Mouse (Mus musculus): ENCODE measurements at regions not wholly inside any gene's neighbourhood (a gene's known extent, or its start where the extent isn't known, plus 50 kb on each side); places are given as distances from the start of the nearest gene placed in this dataset.

DNA sequence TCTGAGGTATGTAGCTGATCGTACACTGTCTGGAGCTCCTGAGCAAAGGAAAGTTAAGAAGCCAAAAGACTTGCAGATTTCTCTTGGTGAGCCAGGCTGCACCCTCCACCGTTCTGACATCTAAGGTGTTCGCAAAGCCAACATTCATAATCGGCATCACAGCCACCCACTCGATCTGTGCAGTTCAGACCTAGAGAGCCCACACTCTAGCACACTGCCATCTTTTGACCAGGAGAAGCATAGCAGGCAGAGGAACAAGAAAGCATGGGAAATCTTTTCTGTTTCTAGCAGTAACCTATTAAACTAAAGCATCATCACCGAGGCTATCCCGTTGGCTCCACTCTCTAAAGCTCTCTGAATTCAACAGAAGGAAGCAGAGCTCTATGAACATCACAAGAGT, 59.2 kb downstream of the Areg start:
- DNase-seq (ENCODE audit: extremely low spot score in 1 of 2, low spot score in 1 of 2), result peak; percentile 11 to 14

DNA sequence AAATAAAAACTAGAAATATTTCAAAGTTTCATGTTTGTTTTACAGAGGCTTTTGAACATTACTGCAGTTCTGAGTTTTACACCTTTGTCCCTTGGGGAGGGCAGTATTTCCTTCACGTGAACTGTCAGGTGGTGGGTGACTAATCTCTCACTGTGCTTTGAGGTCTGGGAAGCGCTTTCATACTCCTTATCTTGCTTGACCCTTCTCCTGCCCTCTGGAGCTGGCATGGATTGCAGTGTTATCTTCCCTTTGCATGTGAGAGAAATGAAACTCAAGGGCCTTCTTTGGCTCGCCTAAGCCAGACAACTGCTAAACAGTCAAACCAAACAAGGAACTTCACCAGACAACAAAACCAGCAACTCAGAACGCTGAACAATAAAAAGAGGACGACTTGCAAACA, 61.0 kb downstream of the Areg start:
- DNase-seq (ENCODE audit: extremely low spot score in 1 of 2, low spot score in 1 of 2), result no peak

GRCm38 (mm10) chr5:91204225-91205005, 65.0 kb downstream of the Areg start:
- no peak for DNase-seq (ENCODE audit: extremely low spot score in 1 of 2, low spot score in 1 of 2)

DNA sequence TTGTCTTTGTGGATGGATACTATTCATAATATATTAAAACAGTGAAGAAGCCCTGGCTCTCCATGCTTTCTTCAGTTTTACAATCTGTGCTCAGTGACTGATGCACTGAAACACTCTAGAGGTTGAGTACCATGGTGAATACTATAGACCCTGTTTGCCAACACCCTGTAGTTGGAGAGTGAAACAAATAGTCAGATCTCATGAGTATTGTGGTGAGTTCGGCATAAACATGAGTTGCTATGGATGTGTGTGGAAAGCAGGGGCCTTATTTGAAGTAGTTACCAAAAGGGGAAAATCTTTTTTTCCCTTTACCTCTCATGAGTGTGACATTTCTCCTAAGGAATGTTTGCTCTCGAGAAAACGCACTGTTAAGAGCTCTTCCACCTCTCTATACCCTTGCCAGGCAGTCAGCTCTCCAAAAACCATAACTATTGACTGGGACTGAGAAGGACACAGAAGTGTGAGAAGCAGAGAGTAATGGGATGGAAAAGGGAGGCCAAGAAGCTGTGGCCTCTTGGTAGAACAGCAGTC, 66.0 kb downstream of the Areg start:
- DNase-seq (ENCODE audit: extremely low spot score in 1 of 2, low spot score in 1 of 2), result no peak

DNA sequence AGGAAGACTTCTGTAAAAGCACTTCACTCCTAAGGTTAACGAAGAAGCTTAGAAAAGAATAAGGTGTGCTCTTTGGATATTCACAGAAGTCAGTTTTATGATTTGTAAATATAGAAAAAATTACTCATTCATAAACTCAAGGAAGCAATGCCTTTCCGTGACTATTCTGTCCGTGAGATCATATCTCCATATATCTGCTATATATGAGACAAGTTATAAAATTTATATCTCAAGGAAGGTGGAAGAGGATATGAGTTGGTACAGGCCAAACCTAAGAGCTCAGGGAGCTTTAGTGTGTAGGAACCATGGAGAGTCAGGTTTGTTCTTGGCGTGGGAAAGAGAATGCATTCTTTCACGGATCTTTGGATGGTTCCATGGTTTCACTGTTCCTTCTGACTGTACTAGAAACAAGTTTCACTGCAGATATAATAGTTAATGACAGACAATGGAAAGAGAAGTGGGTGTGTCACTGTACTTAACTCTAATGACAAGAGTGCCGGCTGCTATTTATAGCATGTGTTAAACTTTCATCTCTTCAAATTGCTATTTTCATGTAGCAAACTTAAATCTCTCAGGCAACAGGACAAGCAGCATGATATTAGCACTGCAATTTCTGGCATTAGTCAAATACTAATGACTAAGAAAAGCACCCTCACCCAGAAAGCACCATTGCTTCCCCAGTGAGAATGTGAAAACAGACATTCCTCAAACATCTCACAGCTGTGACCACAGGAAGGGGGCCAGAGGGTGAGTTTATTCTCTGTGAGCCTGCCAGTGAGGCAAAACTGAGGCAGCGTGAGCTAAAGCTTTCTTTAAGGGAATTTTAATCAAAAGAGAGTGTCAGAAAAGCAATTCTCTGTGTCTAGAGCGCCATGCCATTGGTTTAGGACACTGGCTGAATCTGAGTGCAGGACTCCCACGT, 67.4 kb downstream of the Areg start:
- DNase-seq (ENCODE audit: extremely low spot score in 1 of 2, low spot score in 1 of 2), result no peak

DNA sequence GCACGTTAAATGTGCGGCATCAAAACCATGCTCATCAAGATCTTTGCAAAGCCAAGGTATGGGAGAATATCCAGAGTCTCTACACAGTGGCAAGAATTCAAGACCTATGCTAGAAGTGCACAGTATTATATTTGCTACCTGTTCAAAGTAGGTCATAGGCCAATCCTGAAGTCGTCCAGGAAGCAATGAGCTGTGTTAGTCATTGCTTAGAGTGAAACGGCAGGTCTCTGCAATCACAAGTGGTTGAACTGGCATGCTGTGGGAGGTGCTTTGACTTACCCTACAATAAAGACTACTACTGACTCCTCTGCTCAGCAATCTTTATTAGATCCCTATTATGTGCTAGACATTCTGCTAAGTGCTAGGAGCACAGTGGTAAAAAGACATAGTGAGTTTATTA, 80.8 kb downstream of the Areg start:
- no peak for DNase-seq (ENCODE audit: extremely low spot score in 1 of 2, low spot score in 1 of 2)

DNA sequence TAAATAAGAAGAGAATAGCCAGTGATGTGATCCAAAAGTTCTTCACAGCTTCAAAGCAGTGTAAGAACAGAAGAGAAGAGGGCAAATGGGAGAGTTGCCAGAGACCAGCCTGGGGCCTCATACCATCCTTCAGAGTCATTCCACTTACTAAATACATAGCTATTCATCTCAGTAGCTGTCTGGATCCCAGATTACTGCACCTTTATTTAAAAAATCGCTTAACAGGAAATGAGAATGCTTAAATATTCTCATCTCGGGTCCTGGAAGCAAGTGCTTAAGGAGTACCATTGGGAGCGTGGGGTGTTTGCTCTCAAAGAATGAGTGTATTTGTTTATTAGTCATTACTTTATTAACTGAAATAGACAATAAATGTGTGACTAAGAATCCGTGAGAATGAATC, 102.3 kb downstream of the Areg start:
- no peak for DNase-seq (ENCODE audit: extremely low spot score in 1 of 2, low spot score in 1 of 2)

DNA sequence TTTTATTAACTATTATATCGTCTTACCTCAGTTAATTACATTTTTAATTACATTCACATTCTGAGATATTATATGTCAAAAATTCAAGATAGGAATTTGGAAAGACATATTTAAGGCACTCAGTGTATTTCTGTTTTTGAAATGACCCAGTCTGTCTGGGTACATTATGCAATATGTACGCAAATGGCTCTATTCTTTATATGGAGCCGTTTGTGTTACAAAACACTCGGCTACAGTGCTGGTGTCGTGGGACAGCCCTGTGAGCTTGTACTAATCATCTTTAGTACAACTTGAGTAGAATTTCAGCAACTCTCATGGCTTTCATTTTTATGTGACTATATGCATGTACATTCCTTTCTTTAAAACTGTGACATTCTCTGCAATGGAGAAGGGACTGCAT, 108.0 kb downstream of the Areg start:
- no peak for DNase-seq (ENCODE audit: extremely low spot score in 1 of 2, low spot score in 1 of 2)

DNA sequence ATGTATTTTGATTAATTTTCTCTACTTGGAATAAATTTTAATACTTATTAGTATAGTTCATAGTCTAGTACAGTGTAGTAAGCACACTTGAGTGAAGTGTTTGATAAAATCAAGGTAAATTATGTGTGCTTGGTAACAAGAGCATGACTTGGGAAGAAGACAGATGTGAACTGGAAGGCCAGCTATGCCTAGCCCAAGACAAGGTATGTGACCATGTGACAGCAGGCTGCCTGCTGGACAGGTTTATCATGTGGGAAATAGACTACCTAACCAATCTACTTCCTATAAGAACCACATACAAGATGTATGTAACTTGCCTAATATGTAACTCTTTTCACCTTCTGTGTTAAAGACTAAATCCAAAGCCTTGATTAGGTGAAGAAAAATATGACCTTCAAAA, 122.5 kb downstream of the Areg start:
- no peak for DNase-seq (ENCODE audit: extremely low spot score in 1 of 2, low spot score in 1 of 2)

DNA sequence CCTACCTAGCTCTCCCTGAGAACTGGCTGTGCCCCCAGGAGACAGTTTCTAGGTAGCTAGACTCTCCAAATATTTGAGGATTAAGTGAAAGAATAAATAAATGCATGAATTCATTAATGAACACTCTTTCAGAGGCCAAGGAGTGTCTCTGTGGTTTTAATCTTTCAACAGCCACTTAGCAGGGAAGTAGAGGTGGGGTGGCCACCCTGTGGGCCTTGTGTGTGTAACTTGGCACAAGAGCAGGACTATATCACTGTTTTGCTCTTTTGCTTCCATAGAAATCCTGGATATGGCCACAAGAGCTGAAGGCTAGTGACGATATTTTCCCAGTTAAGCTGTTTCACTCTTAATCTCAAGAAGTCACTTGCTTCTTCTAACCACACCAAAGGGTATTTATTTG, 123.1 kb downstream of the Areg start:
- no peak for DNase-seq (ENCODE audit: extremely low spot score in 1 of 2, low spot score in 1 of 2)

- no peak for DNase-seq (ENCODE audit: extremely low spot score in 1 of 2, low spot score in 1 of 2)
Measured at GRCm38 (mm10) chr5:91270747-91271146, 131.3 kb downstream of the Areg start.

DNA sequence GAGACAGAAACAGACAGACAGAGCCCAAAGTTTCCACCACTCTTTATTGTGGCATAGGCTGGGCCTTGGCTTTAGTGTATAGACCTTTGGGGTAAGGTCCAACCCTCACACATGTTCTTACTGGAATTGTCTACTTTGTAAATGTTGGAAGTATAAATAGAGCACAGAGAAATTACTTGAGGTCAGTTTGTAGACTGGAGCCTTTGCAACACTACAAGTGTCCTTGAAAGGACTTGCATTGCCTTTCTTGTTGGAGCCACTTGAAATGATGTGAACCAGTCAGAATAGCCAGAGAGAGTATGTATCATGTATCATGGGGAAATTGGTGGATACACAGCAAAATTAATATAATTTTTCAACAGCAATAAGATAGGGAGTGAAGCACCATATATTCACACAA, 131.4 kb downstream of the Btc start:
- DNase-seq (ENCODE audit: extremely low spot score in 1 of 2, low spot score in 1 of 2), result no peak

DNA sequence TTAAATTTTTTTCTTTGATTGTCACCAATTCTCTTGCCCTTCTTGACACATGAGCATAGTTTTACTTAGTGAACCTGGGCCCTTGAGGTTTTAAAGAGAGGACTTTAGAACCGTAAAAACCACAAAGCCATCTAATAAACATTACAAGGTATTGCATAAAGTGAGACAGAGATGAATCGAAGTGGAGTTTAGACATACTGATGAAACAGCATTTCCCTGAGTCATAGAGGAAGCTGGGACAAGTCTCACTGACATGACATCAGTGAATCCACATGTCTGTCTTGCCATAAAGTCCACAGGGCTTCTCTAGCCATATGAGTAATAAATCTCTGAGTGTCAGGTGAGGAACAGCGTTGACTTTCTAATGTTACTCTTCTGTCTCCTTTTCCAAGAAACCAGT, 128.4 kb downstream of the Btc start:
- DNase-seq (ENCODE audit: extremely low spot score in 1 of 2, low spot score in 1 of 2), result no peak

GRCm38 (mm10) chr5:91278466-91278865, 124.3 kb downstream of the Btc start:
- DNase-seq (ENCODE audit: extremely low spot score in 1 of 2, low spot score in 1 of 2), result no peak

GRCm38 (mm10) chr5:91279464-91279863, 123.3 kb downstream of the Btc start:
- no peak for DNase-seq (ENCODE audit: extremely low spot score in 1 of 2, low spot score in 1 of 2)

DNA sequence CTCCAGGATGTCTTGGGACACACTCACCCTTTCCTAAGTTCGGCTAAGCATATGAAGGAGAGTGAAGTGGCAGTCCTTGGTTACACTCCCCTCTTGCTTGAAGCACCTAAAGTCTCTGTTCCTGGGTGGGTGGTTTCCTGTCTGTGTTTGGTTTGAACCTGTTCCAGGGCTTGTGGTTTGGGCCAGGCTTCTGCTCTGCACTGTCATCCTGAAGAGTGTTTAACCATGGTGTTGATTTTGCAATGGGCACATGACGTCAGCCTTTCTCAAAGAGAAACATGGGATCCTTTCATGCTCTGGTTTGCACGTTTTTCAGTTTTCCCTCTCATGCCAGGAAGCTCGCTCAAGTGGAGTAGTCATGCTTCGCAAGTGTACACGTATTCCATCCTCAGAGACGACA, 119.8 kb downstream of the Btc start:
- DNase-seq (ENCODE audit: extremely low spot score in 1 of 2, low spot score in 1 of 2), result no peak

DNA sequence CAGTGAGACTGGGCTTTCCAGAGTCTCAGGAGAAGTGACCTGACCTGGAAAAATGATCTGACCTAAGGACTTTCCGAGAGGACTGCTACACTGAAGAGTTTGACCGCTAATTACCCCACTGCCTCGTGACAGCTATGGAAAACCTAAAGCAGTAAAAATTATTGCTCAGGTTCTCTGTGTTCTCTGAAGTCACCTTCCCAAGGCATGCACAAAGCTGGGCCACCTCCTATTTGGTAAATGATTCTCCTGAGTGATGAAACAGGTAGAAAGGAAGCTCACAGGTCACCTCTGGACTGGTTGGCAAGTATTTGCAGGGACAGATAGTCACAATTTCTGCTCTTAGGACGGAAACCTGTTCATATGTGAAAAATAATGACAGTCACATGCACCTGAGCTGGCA, 109.7 kb downstream of the Btc start:
- DNase-seq (ENCODE audit: extremely low spot score in 1 of 2, low spot score in 1 of 2), result no peak

DNA sequence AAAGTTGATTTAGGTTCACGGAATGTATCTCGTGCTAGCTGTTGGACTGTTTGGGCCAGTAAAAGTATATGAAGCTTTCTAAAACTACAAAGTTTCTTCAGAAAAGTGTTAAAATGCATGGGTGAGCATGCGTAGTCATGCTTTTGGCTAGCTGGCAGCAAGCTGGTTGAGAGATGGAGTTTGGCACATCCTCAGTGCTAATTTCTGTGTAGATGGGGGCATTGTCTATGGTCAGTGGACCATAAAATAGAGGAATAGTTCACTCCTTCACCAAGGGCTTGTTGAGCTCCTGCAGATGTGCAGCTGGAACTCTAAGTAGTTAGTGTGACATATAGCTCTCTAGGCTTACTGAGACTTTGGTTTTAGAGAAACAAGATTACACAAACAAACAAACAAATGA, 107.8 kb downstream of the Btc start:
- no peak for DNase-seq (ENCODE audit: extremely low spot score in 1 of 2, low spot score in 1 of 2)

- DNase-seq (ENCODE audit: extremely low spot score in 1 of 2, low spot score in 1 of 2), result no peak
Measured at GRCm38 (mm10) chr5:91297068-91297467, 105.7 kb downstream of the Btc start.

GRCm38 (mm10) chr5:91302114-91302513, 100.7 kb downstream of the Btc start:
- no peak for DNase-seq (ENCODE audit: extremely low spot score in 1 of 2, low spot score in 1 of 2)

- no peak for DNase-seq (ENCODE audit: extremely low spot score in 1 of 2, low spot score in 1 of 2)
Measured at GRCm38 (mm10) chr5:91302943-91303342, 99.9 kb downstream of the Btc start.

DNA sequence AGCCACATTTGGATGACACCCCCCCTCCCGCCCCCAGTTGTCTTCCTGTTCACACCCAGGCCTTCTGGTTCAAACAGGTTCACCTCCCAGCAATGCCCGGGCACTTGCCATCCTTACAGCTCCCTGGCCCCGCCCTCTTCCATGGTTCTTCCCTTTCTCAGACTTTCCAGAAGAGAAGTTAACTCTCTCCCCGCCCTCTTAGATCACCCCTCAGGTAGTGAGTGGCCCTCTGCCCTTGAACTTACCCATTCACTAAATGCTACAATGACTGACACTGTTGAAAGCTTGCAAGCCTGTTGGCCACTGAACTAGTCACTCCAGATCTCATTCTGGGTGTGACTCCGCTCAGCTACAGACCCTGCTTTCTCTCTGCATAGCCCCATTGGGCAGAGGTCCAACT, 99.1 kb downstream of the Btc start:
- DNase-seq (ENCODE audit: extremely low spot score in 1 of 2, low spot score in 1 of 2), result no peak
